Mouse (Mus musculus): Measurements from ENCODE around the gene Gm3402. TPM values are rescaled to one million over a fixed set of nuclear protein-coding genes. Genes with fewer than 3 reads are reported as not detected.
"Not testable (repeated sequence)": the region's sequence is repeated elsewhere in the genome, so short reads cannot be mapped to it uniquely, and the experiment has no call there.

Gm3402 gene
- polyA plus RNA-seq, 1 experiment = not detected

DNA sequence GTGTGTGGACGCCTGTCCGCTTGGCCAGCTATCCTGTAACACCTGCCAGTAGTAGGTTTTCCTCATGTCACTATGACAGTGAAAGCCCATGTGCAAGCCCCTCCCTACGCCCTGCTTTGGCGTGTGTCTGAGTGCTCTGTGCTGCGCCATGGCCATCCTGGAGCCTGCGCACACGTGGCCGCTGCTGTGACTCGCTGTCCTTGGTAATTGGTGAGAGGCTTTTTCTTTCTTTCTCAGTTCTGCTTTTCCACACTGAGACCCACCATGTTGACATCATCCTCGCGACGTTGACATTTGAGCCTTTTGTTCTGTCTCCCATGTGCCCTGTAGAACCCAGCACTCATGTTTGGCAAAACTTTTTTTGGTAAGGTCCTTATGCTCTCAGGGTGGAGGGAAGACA, 42.1 kb upstream of the Gm3402 start:
- Histone ChIP-seq H3K4me3 (no peak overlapping the region), H3K27me3 (ENCODE audit: control insufficient read depth, insufficient read depth, insufficient read length) (no peaks in the 10 kb centered on the region), H3K36me3 (ENCODE audit: control insufficient read depth, insufficient read depth) (no peaks in the 10 kb centered on the region), H3K4me2 (ENCODE audit: low read depth) (no peak overlapping the region), H3K79me2 (ENCODE audit: control insufficient read depth, insufficient read depth) (no peaks in the 10 kb centered on the region), H3ac (ENCODE audit: control insufficient read depth, insufficient read length) (no peak overlapping the region)
- TF ChIP-seq REST (IDR thresholded peaks at IDR 0.05; ENCODE audit: insufficient read depth, insufficient read length) (no peak), MYOG (IDR thresholded peaks at IDR 0.05; ENCODE audit: control insufficient read depth in 1 of 3, insufficient read depth in 1 of 3, insufficient read length in 2 of 3, low read depth in 2 of 3) (no peak), MAX (IDR thresholded peaks at IDR 0.05; ENCODE audit: low read depth) (no peak), USF1 (IDR thresholded peaks at IDR 0.05; ENCODE audit: low read depth) (no peak), SRF (IDR thresholded peaks at IDR 0.05; ENCODE audit: control insufficient read depth, insufficient read length, low read depth) (no peak), POLR2AphosphoS2 (IDR thresholded peaks at IDR 0.05; ENCODE audit: insufficient read length, low read depth) (no peak), TCF12 (IDR thresholded peaks at IDR 0.05; ENCODE audit: insufficient read depth, poor library complexity, severe bottlenecking) (no peak), POLR2A (IDR thresholded peaks at IDR 0.05; ENCODE audit: insufficient read length, low read depth) (no peak), TCF3 (IDR thresholded peaks at IDR 0.05; ENCODE audit: insufficient read length, low read depth) (no peak), MYOD1 (IDR thresholded peaks at IDR 0.05; ENCODE audit: control insufficient read depth in 1 of 3, insufficient read length in 2 of 3, low read depth in 2 of 3) (no peak), CEBPB (IDR thresholded peaks at IDR 0.05; ENCODE audit: insufficient read depth, poor library complexity, severe bottlenecking) (no peak), E2F4 (IDR thresholded peaks at IDR 0.05; ENCODE audit: insufficient read depth) (no peak)

- H3K79me2 ChIP-seq (ENCODE audit: control insufficient read depth, insufficient read depth); H3K4me2 ChIP-seq (ENCODE audit: low read depth); H3K4me3 ChIP-seq; H3K27me3 ChIP-seq (ENCODE audit: control insufficient read depth, insufficient read depth, insufficient read length); H3K36me3 ChIP-seq (ENCODE audit: control insufficient read depth, insufficient read depth); H3ac ChIP-seq (ENCODE audit: control insufficient read depth, insufficient read length): not testable (repeated sequence)
Observed at GRCm38 (mm10) chr5:146479564-146479963, 34.4 kb upstream of the Gm3402 start.

GRCm38 (mm10) chr5:146481665-146482064, 32.3 kb upstream of the Gm3402 start, which contains the start of gene Gm6408:
Gene Gm6408, plus strand, starts transcription at chr5:146481965.
- H3ac ChIP-seq (ENCODE audit: control insufficient read depth, insufficient read length); H3K4me3 ChIP-seq; H3K36me3 ChIP-seq (ENCODE audit: control insufficient read depth, insufficient read depth); H3K4me2 ChIP-seq (ENCODE audit: low read depth); H3K79me2 ChIP-seq (ENCODE audit: control insufficient read depth, insufficient read depth); H3K27me3 ChIP-seq (ENCODE audit: control insufficient read depth, insufficient read depth, insufficient read length): not testable (repeated sequence)

- not testable (repeated sequence) for H3K27me3 ChIP-seq (ENCODE audit: control insufficient read depth, insufficient read depth, insufficient read length); H3K4me2 ChIP-seq (ENCODE audit: low read depth); H3ac ChIP-seq (ENCODE audit: control insufficient read depth, insufficient read length); H3K36me3 ChIP-seq (ENCODE audit: control insufficient read depth, insufficient read depth); H3K4me3 ChIP-seq; H3K79me2 ChIP-seq (ENCODE audit: control insufficient read depth, insufficient read depth)
Observed at GRCm38 (mm10) chr5:146488959-146489358, 25.0 kb upstream of the Gm3402 start.

- H3K36me3 ChIP-seq (ENCODE audit: control insufficient read depth, insufficient read depth); H3ac ChIP-seq (ENCODE audit: control insufficient read depth, insufficient read length): not testable (repeated sequence)
Observed at GRCm38 (mm10) chr5:146491063-146491462, 22.9 kb upstream of the Gm3402 start, which contains the start of gene Gm6370. Gene Gm6370, plus strand, starts transcription at chr5:146491363.

GRCm38 (mm10) chr5:146502099-146502498, 11.8 kb upstream of the Gm3402 start, which contains the start of gene 4930449I24Rik:
Gene 4930449I24Rik, plus strand, starts transcription at chr5:146502399.
- not testable (repeated sequence) for H3ac ChIP-seq (ENCODE audit: control insufficient read depth, insufficient read length); H3K79me2 ChIP-seq (ENCODE audit: control insufficient read depth, insufficient read depth); H3K4me3 ChIP-seq; H3K36me3 ChIP-seq (ENCODE audit: control insufficient read depth, insufficient read depth); H3K4me2 ChIP-seq (ENCODE audit: low read depth); H3K27me3 ChIP-seq (ENCODE audit: control insufficient read depth, insufficient read depth, insufficient read length)

More at GRCm38 (mm10) chr5:146491063-146491462, 22.9 kb upstream of the Gm3402 start, which contains the start of gene Gm6370:
- not testable (repeated sequence) for H3K4me2 ChIP-seq (ENCODE audit: low read depth); H3K79me2 ChIP-seq (ENCODE audit: control insufficient read depth, insufficient read depth); H3K4me3 ChIP-seq; H3K27me3 ChIP-seq (ENCODE audit: control insufficient read depth, insufficient read depth, insufficient read length)

GRCm38 (mm10) chr5:146525501-146525900, 11.6 kb downstream of the Gm3402 start, which contains the start of gene Gm3404:
Gene Gm3404, plus strand, starts transcription at chr5:146525801.
- not testable (repeated sequence) for H3K4me3 ChIP-seq; H3K4me2 ChIP-seq (ENCODE audit: low read depth); H3ac ChIP-seq (ENCODE audit: control insufficient read depth, insufficient read length); H3K27me3 ChIP-seq (ENCODE audit: control insufficient read depth, insufficient read depth, insufficient read length); H3K36me3 ChIP-seq (ENCODE audit: control insufficient read depth, insufficient read depth); H3K79me2 ChIP-seq (ENCODE audit: control insufficient read depth, insufficient read depth)

- H3K36me3 ChIP-seq (ENCODE audit: control insufficient read depth, insufficient read depth); H3K27me3 ChIP-seq (ENCODE audit: control insufficient read depth, insufficient read depth, insufficient read length); H3K4me3 ChIP-seq; H3K79me2 ChIP-seq (ENCODE audit: control insufficient read depth, insufficient read depth); H3K4me2 ChIP-seq (ENCODE audit: low read depth); H3ac ChIP-seq (ENCODE audit: control insufficient read depth, insufficient read length): not testable (repeated sequence)
Observed at GRCm38 (mm10) chr5:146537347-146537746, 23.4 kb downstream of the Gm3402 start, which contains the start of gene Gm3409. Gene Gm3409, plus strand, starts transcription at chr5:146537647.

- H3K4me2 ChIP-seq (ENCODE audit: low read depth); H3ac ChIP-seq (ENCODE audit: control insufficient read depth, insufficient read length); H3K27me3 ChIP-seq (ENCODE audit: control insufficient read depth, insufficient read depth, insufficient read length); H3K4me3 ChIP-seq; H3K36me3 ChIP-seq (ENCODE audit: control insufficient read depth, insufficient read depth); H3K79me2 ChIP-seq (ENCODE audit: control insufficient read depth, insufficient read depth): not testable (repeated sequence)
Observed at GRCm38 (mm10) chr5:146555836-146556235, 41.9 kb downstream of the Gm3402 start, which contains the start of gene Gm3415. Gene Gm3415, plus strand, starts transcription at chr5:146556136.

Measured in myocyte (in vitro differentiated cells).